Mouse (Mus musculus) c-Kit-negative CD71-positive TER-119-positive erythroid progenitor cells, embryonic 14.5 days (primary cell): ENCODE measurements around the gene Hist3h2ba.

ENCODE experiments used
- DNase-seq: peaks from one replicate; pipeline ENCODE4 v3.0.0-alpha.2; 2013; ENCODE audit warnings: low read depth, low spot score

Hist3h2ba gene

GRCm38 (mm10) chr11:58948542-58949479 is at the start of gene Hist3h2ba:
Gene Hist3h2ba, plus strand, starts transcription at chr11:58948920.
- no peak for DNase-seq

DNA sequence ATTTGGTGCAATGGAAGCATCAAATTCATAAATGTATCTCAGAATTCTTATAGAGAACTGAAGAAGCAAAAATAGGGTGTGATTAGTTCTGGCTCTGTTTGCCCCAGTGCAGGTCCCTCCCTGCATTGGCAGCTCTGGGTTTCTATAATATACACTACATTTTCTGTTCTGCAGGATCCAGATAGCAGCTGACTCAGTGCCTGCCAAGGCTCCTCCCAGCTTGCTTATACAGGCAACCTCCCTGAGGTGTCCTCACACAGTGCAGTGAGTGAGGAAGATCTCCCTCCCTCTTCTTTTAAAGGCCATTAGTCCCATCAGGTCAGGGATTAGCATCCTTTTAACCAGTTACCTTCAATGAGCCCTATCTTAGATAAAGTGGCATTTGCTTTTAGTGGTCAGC is 47.6 kb upstream of the Hist3h2ba start:
- no peak for DNase-seq

DNA sequence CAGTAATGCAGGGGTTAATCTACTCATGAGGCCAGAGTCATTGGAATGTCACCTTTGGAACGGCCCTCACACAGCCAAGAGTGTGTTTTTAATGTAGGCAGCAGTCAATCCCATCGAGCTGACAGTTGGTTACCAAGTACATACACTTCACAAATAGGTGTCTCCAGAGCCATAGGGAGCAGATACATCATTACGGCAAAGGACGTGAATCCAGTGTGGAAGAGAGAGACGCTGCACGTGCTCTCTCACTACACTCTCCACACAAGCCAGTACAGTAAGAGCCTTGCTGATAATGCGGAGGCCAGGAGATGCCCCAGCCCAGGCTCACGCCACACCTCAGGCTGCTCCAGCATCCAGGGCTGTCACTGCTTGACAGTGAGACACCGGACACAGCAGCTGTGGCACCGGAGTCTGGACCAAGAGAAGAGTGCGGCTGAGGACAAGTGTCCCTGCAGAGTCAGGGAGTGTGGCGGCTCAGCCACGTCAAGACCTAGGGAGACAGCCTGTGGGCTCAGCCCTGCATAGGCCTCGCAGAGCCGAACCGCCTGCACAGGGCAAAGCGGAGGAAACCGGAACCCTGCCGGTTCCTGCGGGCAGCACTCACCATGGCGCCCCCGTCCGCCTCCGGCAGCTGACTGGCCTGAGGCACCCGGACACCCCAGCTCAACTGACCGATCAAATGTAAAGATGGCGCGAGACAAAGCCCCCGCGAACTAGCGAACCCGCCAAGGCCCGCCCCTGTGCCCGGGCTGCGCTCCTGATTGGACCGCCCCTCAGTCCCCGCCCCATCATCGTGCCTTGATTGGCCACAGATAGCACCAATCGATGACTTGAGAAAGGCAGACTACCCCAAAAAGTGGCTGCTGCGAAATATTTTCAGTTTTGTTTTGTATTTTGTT is 45.0 kb upstream of the Hist3h2ba start, which contains the start of gene Zfp39:
Gene Zfp39, minus strand, starts transcription at position 715 of the 899 bp plus-strand sequence.
- DNase-seq: peak; percentile 92

GRCm38 (mm10) chr11:58904410-58904718 is 44.4 kb upstream of the Hist3h2ba start:
- DNase-seq: no peak

DNA sequence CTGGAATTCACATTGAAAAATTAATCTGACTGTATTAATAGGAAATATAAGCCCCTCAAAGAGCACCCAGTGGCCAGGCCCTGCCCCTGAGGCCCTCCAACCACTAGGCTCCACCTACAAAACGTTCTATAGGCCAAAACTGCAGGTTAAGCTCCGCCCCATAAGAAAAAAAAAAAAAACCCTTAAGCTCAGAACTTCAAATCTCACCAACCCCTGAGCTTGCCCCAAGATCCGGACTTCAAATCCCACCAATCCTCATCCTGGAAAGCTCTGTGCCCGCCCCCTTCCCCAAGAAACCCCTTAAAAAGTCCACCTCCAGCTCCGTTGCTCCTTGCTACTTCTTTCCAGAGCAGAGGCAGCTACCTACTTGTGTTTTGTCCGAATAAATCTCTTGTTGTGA is 43.9 kb upstream of the Hist3h2ba start:
- DNase-seq: no peak

GRCm38 (mm10) chr11:58913776-58914175 is 34.9 kb upstream of the Hist3h2ba start:
- no peak for DNase-seq

GRCm38 (mm10) chr11:58914461-58915028 is 34.2 kb upstream of the Hist3h2ba start:
- peak; percentile 68 for DNase-seq

GRCm38 (mm10) chr11:58916879-58917744 is 31.6 kb upstream of the Hist3h2ba start:
- peak; percentile 90 for DNase-seq

GRCm38 (mm10) chr11:58917745-58918366 is 30.9 kb upstream of the Hist3h2ba start, which contains the start of gene Btnl10:
Gene Btnl10, plus strand, starts transcription at chr11:58917908.
- peak; percentile 64 for DNase-seq

DNA sequence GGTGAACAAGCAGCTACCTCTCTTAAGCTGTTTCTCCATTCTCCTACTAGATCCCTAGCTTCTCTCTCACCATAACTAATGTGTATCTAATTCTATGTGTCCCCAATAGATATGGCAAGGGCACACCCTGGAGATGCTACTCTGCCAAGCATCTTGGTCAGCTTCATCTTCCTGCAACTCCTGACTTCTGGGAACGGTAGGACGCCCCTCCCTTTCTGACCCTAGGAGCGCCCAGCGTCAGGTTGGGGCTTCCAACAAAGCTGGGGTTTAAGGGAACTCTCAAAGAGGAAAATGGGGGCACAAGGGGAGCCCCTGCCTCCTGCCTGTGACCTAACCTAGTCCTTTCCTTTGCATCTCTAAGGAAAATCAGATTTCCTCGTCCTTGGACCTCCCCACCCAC is 30.0 kb upstream of the Hist3h2ba start:
- DNase-seq: no peak

DNA sequence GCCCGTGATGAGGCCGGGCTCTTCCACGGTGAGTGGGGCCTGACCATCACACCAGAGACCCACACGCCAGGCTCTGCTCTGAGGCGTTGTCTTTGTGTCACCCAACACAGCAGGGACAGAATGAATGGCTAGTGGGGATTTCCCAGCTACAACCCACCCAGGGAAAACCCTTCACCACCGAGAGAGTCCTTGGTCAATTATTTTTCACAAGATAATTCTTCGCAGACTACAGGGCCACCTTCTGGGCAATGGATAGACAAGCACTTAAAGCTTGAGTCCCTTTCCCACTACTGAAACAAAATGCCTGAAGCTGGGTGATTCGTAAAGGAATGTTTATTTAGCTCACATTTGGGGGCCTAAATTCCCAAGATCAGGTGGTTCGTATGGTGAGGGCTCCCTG is 26.3 kb upstream of the Hist3h2ba start:
- DNase-seq: no peak

DNA sequence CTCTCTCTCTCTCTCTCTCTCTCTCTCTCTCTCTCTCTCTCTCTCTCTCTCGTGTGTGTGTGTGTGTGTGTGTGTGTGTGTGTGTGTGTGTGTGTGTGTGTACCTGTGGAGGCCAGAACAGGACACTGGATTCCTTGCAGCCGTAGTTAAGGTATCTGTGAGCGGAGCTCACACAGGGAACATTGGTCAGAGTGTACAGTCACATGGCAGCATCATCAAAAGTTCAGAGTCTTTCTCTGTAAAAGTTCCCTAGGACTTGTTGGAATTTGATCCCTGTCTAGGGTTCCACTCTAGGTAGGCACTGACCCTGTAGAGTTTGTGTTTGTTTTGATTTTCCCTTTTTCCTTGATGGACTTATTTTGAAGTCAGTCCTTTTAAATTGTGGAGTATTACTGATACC is 22.1 kb upstream of the Hist3h2ba start:
- DNase-seq: no peak

DNA sequence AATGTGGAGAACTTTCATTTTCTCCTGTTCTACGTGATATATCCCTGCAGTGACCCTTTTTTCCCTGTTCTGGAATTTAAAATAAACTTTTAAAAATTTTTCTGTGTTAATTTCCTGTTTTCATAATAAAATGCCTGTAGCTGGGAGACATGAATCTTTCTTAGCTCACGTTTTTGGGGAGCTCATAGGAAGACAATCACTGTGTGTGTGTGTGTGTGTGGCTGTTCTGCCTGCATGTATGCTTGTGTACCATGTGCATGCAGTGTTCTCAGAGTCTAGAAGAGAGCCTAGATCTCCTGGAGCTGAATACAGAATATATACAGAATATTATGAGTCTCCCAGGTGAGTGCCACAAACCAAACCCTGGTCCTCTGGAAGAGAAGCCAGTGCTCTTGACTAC is 21.7 kb upstream of the Hist3h2ba start:
- no peak for DNase-seq

- no peak for DNase-seq
These were observed 20.7 kb upstream of the Hist3h2ba start for GRCm38 (mm10) chr11:58927790-58928651.

DNA sequence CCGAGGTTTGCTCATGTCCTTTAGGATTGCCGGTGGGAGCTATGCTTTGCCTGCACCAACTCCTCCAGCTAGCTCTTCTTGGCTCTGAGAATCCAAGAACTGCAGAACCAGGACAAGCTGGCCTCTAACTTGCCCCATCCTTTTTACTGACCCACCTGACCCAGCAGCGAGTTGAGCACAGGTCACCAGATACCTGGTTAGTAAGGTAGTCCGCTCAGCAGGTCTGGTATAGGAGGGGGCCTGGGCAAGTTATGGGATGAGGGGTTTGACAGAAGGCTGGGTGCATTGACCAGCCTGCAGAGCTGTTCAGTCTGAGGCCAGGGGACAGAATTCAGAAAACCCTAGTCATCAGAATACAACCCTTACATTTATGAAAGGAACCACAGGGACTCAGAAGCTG is 19.7 kb upstream of the Hist3h2ba start:
- no peak for DNase-seq

DNA sequence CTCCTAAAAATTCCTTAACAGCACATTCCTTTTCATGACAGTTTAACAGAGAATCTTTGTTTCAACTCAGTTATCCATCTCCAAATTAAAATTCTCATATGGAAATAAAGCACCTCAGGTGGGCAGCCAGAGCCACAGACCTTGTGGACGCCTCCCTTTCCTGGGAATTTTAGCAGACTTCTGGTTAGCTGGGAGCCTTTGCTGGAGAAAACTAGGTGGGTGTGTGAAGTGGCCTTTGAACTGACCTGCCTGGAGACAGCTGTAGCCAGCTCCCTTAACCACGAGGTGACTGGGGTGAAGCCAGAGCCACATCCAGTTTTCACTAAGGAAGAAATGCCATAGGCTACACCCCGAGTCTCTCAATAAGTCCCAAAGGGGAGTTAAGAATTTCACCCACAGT is 19.1 kb upstream of the Hist3h2ba start:
- DNase-seq: no peak

GRCm38 (mm10) chr11:58930254-58930653 is 18.5 kb upstream of the Hist3h2ba start:
- no peak for DNase-seq

DNA sequence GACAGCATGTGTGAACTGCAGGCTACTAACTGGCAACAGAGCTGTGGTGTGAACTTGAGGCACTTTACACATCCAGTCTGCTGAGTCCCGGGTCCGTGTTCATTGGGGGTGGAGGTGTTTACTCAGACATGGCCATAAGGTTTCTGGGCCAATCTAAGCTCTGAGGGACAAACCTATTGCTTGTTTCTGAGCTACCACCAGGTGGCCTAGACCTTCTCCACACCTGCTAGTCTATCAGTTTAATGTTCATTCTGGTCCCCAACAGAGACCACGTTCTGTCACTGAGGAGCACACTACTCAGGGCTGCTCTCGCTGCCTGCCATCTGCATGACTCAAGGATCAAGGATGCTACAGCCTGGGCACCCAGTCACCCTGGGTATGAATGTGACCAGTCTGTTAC is 17.1 kb upstream of the Hist3h2ba start:
- DNase-seq: no peak

DNA sequence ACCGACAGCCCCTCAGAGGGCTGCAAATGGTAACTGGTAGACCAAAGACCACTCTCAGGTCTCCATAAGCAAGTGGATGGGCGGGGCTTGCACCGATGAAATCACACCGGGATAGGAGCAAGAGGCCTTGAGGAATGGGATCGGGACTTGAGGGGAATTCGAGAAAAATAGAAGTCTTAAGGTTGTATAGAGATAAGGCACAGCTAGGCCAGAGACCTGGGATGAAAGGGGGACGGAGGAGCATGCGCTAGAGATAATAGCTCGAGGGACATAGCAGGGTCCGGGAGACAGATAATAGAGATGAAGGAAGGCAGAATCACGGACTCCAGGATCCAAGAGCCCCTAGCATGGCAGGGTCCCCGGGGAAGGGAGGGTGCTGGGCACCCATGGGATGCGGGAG is 10.8 kb upstream of the Hist3h2ba start:
- no peak for DNase-seq
